Mouse (Mus musculus) gastrocnemius, adult 18-20 months (tissue): ENCODE results near the gene Timm13. TPM values are rescaled to one million over a fixed set of nuclear protein-coding genes. Genes with fewer than 3 reads are reported as not detected.

Experiments
- DNase-seq: peaks from one replicate; pipeline ENCODE4 v3.0.0; 2021; ENCODE audit warnings: low spot score
- total RNA-seq, 2 experiments: library from RNA; stranded (reverse); gene quantifications; 2 replicates each; pipeline ENCODE4 v1.2.3; 2021

Timm13 gene
- total RNA-seq, 2 experiments from 2014 or later = 109 to 127 TPM

- DNase-seq = no peak
Measured at GRCm38 (mm10) chr10:80871581-80871980, 29.2 kb downstream of the Timm13 start, which contains the start of gene Tmprss9. Gene Tmprss9 (plus strand): TSS chr10:80871848.

- no peak for DNase-seq
Measured at GRCm38 (mm10) chr10:80870993-80871392, 29.8 kb downstream of the Timm13 start.

DNA sequence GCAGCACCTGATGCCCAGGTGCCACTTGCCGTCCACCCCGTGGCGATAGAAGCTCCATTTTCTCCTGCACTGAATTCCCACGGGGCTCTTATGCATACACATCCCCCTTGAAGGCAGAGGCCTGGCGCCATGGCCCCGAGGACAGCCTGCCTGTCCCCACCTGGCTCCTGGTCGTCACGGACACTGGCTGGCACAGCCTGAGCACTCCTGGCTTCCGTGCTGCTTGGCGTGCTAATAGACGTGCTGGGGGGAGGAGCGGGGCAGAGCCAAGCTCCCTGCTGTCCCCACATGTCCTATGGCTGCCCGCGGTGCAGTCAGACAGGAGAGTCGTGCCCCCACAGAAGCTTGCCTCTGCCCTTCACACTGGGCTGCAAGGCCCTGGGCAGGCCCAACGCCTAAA lies 36.3 kb downstream of the Timm13 start:
- peak; percentile 80 for DNase-seq

GRCm38 (mm10) chr10:80862305-80862704 lies 38.5 kb downstream of the Timm13 start:
- no peak for DNase-seq

DNA sequence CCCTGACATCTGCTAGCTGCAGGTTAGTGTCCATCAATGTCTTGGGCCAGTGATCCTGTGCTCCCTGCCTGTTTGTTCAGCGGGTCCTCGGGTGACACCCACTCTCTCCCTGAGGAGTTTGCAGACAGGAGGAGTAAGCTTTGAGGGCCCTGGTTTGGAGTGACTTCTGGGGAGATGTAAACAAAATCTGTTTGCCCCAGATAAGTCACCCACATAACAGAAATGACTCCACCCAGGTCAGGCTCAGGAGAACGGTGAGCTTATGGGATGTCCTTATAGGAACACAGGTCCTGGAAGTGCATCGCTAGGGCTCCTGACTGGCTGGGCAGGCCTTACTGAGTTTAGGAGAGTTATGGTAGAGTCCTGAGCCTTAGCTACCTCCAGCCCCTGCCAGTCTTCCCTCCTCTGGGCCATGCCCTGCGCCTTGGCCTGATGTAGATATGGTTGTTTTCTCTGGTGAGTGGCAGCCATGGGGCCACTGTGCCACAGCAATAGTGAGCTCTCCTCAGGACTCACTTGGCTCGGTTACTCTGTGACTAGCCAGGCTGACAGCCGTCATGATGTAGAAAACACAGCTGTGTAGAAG lies 42.3 kb downstream of the Timm13 start:
- DNase-seq = no peak

DNA sequence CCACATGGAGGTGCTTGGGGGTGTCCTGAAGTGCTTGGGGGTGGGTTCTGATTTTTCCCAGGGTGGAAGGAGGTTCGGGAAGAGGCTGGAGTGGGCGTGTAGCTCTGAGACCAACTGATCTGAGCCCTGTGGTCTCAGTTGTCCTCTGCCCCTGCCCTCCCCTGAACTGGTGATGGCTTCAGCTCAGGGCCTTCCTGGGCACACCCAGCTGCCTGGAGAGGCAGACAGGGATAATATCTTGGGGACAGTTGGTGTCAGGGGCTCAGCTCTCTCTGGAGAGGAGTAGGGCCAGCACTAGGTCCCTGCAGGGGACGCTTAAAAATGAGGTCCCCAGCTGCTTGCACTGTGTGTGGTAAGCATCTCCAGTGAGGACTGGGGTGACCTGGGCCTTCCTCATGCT lies 42.9 kb downstream of the Timm13 start:
- no peak for DNase-seq

- no peak for DNase-seq
Measured at GRCm38 (mm10) chr10:80857386-80857785, 43.4 kb downstream of the Timm13 start.

GRCm38 (mm10) chr10:80856908-80857307 lies 43.9 kb downstream of the Timm13 start:
- no peak for DNase-seq

- no peak for DNase-seq
Measured at GRCm38 (mm10) chr10:80856267-80856666, 44.5 kb downstream of the Timm13 start.

- DNase-seq = no peak
Measured at GRCm38 (mm10) chr10:80855749-80856073, 45.1 kb downstream of the Timm13 start.

DNA sequence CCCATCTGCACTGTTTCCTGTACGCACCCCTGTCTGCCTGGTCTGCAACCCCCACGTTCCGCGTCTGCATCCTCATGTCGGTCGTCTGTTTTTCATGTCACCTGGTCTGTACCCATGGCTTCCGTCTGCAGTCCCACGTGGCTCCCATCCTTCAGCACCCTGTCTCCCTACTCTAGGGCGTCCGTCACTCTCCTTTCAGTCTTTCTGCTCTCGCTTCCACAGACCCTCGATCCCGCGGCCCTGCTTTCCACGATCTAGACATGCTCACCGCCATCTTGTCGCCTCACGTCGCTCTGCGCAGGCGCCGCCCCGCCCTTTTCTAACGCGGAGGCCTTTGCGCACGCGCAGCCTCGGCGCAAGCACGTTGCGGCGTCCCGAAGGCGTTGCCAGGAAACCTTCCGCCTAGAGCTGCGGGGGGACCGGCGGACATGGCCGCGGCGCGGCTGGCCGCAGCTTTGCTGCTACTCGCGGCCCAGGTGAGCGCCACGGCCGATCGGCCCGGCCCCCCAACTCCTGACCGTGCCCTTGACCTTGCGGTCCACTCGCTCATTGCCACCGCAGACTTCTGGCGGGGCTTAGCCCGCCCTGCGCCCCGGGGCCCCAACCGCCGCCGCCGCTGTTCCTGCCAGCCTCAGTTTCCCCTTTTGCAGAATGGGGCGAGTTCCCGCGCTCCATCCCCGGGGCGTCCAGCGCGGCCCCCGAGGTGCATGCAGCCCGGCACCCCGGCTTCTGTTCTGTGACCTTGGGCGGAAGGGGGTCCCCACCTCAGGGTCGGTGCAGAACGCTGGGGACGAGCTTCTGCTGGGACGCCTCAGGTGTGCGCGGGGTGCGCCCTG lies 45.6 kb downstream of the Timm13 start, which contains the start of the genes Lsm7 and Sppl2b:
Gene Lsm7 (minus strand): TSS at position 297 of the 836 bp plus-strand sequence.
Gene Sppl2b (plus strand): TSS at position 363 of the 836 bp plus-strand sequence.
- peak; percentile 97 for DNase-seq

Other genes with a start within 250 kb of the Timm13 start
- 10 to 100 TPM; 38.5 to 40.0 TPM for gene Btbd2, start 243.9 kb downstream of the Timm13 start, total RNA-seq
- gene Mknk2, start 222.9 kb downstream of the Timm13 start, total RNA-seq = 100 to 1,000 TPM; 244 to 292 TPM
- 1 to 10 TPM; 2.3 to 4.1 TPM for gene Mob3a, start 199.0 kb downstream of the Timm13 start, total RNA-seq
- gene Izumo4, start 198.8 kb downstream of the Timm13 start, total RNA-seq = 1 to 10 TPM in 1 of 2 experiments, under 1 TPM in 1; 0.91 to 1.9 TPM
- gene Ap3d1, start 158.7 kb downstream of the Timm13 start, total RNA-seq = 10 to 100 TPM; 24.3 to 31.7 TPM
- 10 to 100 TPM; 13.6 to 20.8 TPM for gene Dot1l, start 145.8 kb downstream of the Timm13 start, total RNA-seq
- 10 to 100 TPM; 27.3 to 27.6 TPM for gene Sf3a2, start 102.8 kb downstream of the Timm13 start, total RNA-seq
- 10 to 100 TPM; 24.3 to 25.8 TPM for gene Plekhj1, start 102.3 kb downstream of the Timm13 start, total RNA-seq
- gene Amh, start 95.7 kb downstream of the Timm13 start, total RNA-seq = under 1 TPM; 0.31 to 0.32 TPM
- 100 to 1,000 TPM; 448 to 461 TPM for gene Jsrp1, start 87.5 kb downstream of the Timm13 start, total RNA-seq
- 100 to 1,000 TPM; 698 to 770 TPM for gene Oaz1, start 74.3 kb downstream of the Timm13 start, total RNA-seq
- 10 to 100 TPM in 1 of 2 experiments, 1 to 10 TPM in 1; 8.3 to 12.6 TPM for gene Lingo3, start 56.9 kb downstream of the Timm13 start, total RNA-seq
- 10 to 100 TPM; 12.6 to 14.7 TPM for gene Lsm7, start 45.8 kb downstream of the Timm13 start, total RNA-seq
- gene Sppl2b, start 45.7 kb downstream of the Timm13 start, total RNA-seq = 10 to 100 TPM; 12.4 to 12.6 TPM
- not detected for gene Tmprss9, start 29.1 kb downstream of the Timm13 start, total RNA-seq
- gene Lmnb2, start 17.3 kb upstream of the Timm13 start, total RNA-seq = 1 to 10 TPM; 2.7 to 3.2 TPM
- 10 to 100 TPM; 17.3 to 25.0 TPM for gene Gadd45b, start 29.1 kb upstream of the Timm13 start, total RNA-seq
- gene Gng7, start 114.0 kb upstream of the Timm13 start, total RNA-seq = 1 to 10 TPM; 2.3 to 2.5 TPM
- gene Diras1, start 124.7 kb upstream of the Timm13 start, total RNA-seq = under 1 TPM in 1 of 2 experiments, not detected in 1; 0.07 TPM
- gene Slc39a3, start 136.5 kb upstream of the Timm13 start, total RNA-seq = 10 to 100 TPM; 13.7 TPM
- gene Sgta, start 159.2 kb upstream of the Timm13 start, total RNA-seq = 100 to 1,000 TPM; 101 to 103 TPM
- gene Thop1, start 169.1 kb upstream of the Timm13 start, total RNA-seq = 10 to 100 TPM; 21.1 to 26.0 TPM
- under 1 TPM in 1 of 2 experiments, not detected in 1; 0.09 TPM for gene Creb3l3, start 197.9 kb upstream of the Timm13 start, total RNA-seq
- 100 to 1,000 TPM; 173 to 189 TPM for gene Map2k2, start 204.9 kb upstream of the Timm13 start, total RNA-seq
- gene Zbtb7a, start 234.3 kb upstream of the Timm13 start, total RNA-seq = 10 to 100 TPM; 22.1 to 24.5 TPM